Mouse (Mus musculus): ENCODE data around the gene Thbs2. TPM values are rescaled to one million over a fixed set of nuclear protein-coding genes. Genes with fewer than 3 reads are reported as not detected.
A peak's percentile ranks its signal among the peaks of the same experiment; 100 is the strongest.

Gene Thbs2
- polyA plus RNA-seq, 1 experiment from 2014 or later, result 54.1 TPM

GRCm38 (mm10) chr17:14659746-14660145, 34.3 kb downstream of the Thbs2 start:
- no peak overlapping the region for H3K4me3 ChIP-seq (replicated peaks)
- 66% methylated on average over 4 of the region's 4 CpGs for WGBS
- no peaks in the 10 kb centered on the region for H3K36me3 ChIP-seq
- no peak for ATAC-seq
- H3K9ac ChIP-seq, result no peak overlapping the region
- H3K4me2 ChIP-seq (replicated peaks), result no peak overlapping the region
- H3K9me3 ChIP-seq, result no peaks in the 10 kb centered on the region
- peaks cover 5% of the 10 kb centered on the region; the same call in 1 of the 2 replicates for H3K4me1 ChIP-seq (replicated peaks)
- no peak overlapping the region for H3K27ac ChIP-seq
- H3K27me3 ChIP-seq (replicated peaks), result no peaks in the 10 kb centered on the region

- H3K4me1 ChIP-seq (replicated peaks), result peaks cover 5% of the 10 kb centered on the region; the same call in 1 of the 2 replicates
- H3K9ac ChIP-seq, result no peak overlapping the region
- no peak for ATAC-seq
- no peaks in the 10 kb centered on the region for H3K36me3 ChIP-seq
- no peaks in the 10 kb centered on the region for H3K9me3 ChIP-seq
- WGBS, result 82% methylated on average over 2 of the region's 2 CpGs
- no peak overlapping the region for H3K4me3 ChIP-seq (replicated peaks)
- H3K27ac ChIP-seq, result no peak overlapping the region
- H3K4me2 ChIP-seq (replicated peaks), result no peak overlapping the region
- no peaks in the 10 kb centered on the region for H3K27me3 ChIP-seq (replicated peaks)
Measured at GRCm38 (mm10) chr17:14658123-14658522, 35.9 kb downstream of the Thbs2 start.

- H3K36me3 ChIP-seq, result no peaks in the 10 kb centered on the region
- no peak overlapping the region for H3K4me3 ChIP-seq (replicated peaks)
- no peak overlapping the region for H3K4me2 ChIP-seq (replicated peaks)
- H3K27ac ChIP-seq, result peak overlapping the region; percentile 40; the same call in 1 of the 2 replicates
- no peaks in the 10 kb centered on the region for H3K9me3 ChIP-seq
- no peaks in the 10 kb centered on the region for H3K27me3 ChIP-seq (replicated peaks)
- no peak for ATAC-seq
- no peak overlapping the region for H3K9ac ChIP-seq
- H3K4me1 ChIP-seq (replicated peaks), result peaks cover 5% of the 10 kb centered on the region; the same call in 1 of the 2 replicates
Measured at GRCm38 (mm10) chr17:14657123-14657522, 36.9 kb downstream of the Thbs2 start.

- H3K27me3 ChIP-seq (replicated peaks), result no peaks in the 10 kb centered on the region
- H3K27ac ChIP-seq, result peak overlapping the region; percentile 24; the same call in 1 of the 2 replicates
- 64% methylated on average over 3 of the region's 3 CpGs for WGBS
- no peak overlapping the region for H3K4me2 ChIP-seq (replicated peaks)
- no peaks in the 10 kb centered on the region for H3K36me3 ChIP-seq
- H3K4me1 ChIP-seq (replicated peaks), result peaks cover 5% of the 10 kb centered on the region; the same call in 1 of the 2 replicates
- H3K4me3 ChIP-seq (replicated peaks), result no peak overlapping the region
- no peaks in the 10 kb centered on the region for H3K9me3 ChIP-seq
- ATAC-seq, result no peak
- H3K9ac ChIP-seq, result no peak overlapping the region
Measured at GRCm38 (mm10) chr17:14654981-14655380, 39.1 kb downstream of the Thbs2 start.

- H3K4me1 ChIP-seq (replicated peaks), result peaks cover 10% of the 10 kb centered on the region; the same call in 1 of the 2 replicates
- H3K4me2 ChIP-seq (replicated peaks), result no peak overlapping the region
- H3K9ac ChIP-seq, result no peak overlapping the region
- WGBS, result 66% methylated on average over 7 of the region's 7 CpGs
- no peaks in the 10 kb centered on the region for H3K27me3 ChIP-seq (replicated peaks)
- no peak overlapping the region for H3K27ac ChIP-seq
- H3K9me3 ChIP-seq, result no peaks in the 10 kb centered on the region
- no peaks in the 10 kb centered on the region for H3K36me3 ChIP-seq
- no peak for ATAC-seq
- H3K4me3 ChIP-seq (replicated peaks), result no peak overlapping the region
Measured at GRCm38 (mm10) chr17:14652013-14652412, 42.0 kb downstream of the Thbs2 start.

- H3K27me3 ChIP-seq (replicated peaks), result no peaks in the 10 kb centered on the region
- ATAC-seq, result peak; percentile 58; the same call in 1 of the 2 replicates
- 0 out of 2 replicates have a peak, but pooled peaks cover 4% of the 10 kb centered on the region for H3K4me1 ChIP-seq (replicated peaks)
- no peak overlapping the region for H3K9ac ChIP-seq
- no peaks in the 10 kb centered on the region for H3K9me3 ChIP-seq
- WGBS, result 49% methylated on average over 4 of the region's 4 CpGs
- H3K36me3 ChIP-seq, result no peaks in the 10 kb centered on the region
- peak overlapping the region; percentile 29 for H3K27ac ChIP-seq
- H3K4me2 ChIP-seq (replicated peaks), result no peak overlapping the region
- no peak overlapping the region for H3K4me3 ChIP-seq (replicated peaks)
Measured at GRCm38 (mm10) chr17:14647996-14648640, 45.9 kb downstream of the Thbs2 start.

- Histone ChIP-seq H3K36me3 (no peaks in the 10 kb centered on the region), H3K4me1 (replicated peaks) (peaks cover 10% of the 10 kb centered on the region; the same call in 1 of the 2 replicates), H3K4me2 (replicated peaks) (no peak overlapping the region), H3K27me3 (replicated peaks) (no peaks in the 10 kb centered on the region), H3K4me3 (replicated peaks) (no peak overlapping the region), H3K9ac (no peak overlapping the region), H3K27ac (no peak overlapping the region), H3K9me3 (no peaks in the 10 kb centered on the region)
- 65% methylated on average over 3 of the region's 3 CpGs for WGBS
- no peak for ATAC-seq
Measured at GRCm38 (mm10) chr17:14643996-14644395, 50.0 kb downstream of the Thbs2 start.

- no peak overlapping the region for H3K9ac ChIP-seq
- no peaks in the 10 kb centered on the region for H3K36me3 ChIP-seq
- H3K9me3 ChIP-seq, result no peaks in the 10 kb centered on the region
- H3K4me3 ChIP-seq (replicated peaks), result no peak overlapping the region
- H3K27me3 ChIP-seq (replicated peaks), result no peaks in the 10 kb centered on the region
- 58% methylated on average over 15 of the region's 15 CpGs for WGBS
- H3K4me2 ChIP-seq (replicated peaks), result no peak overlapping the region
- H3K27ac ChIP-seq, result peak overlapping the region; percentile 81
- peak; percentile 77 for ATAC-seq
- H3K4me1 ChIP-seq (replicated peaks), result peaks cover 5% of the 10 kb centered on the region; the same call in 1 of the 2 replicates
Measured at GRCm38 (mm10) chr17:14640351-14641115, 53.5 kb downstream of the Thbs2 start.

- 63% methylated on average over 8 of the region's 8 CpGs for WGBS
- ATAC-seq, result no peak
Measured at GRCm38 (mm10) chr17:14635546-14636323, 58.3 kb downstream of the Thbs2 start.

GRCm38 (mm10) chr17:14628901-14629300, 65.1 kb downstream of the Thbs2 start:
- H3K27ac ChIP-seq, result no peak overlapping the region
- no peak overlapping the region for H3K9ac ChIP-seq
- H3K4me1 ChIP-seq (replicated peaks), result peaks cover 8% of the 10 kb centered on the region
- H3K27me3 ChIP-seq (replicated peaks), result no peaks in the 10 kb centered on the region
- no peaks in the 10 kb centered on the region for H3K9me3 ChIP-seq
- no peak for ATAC-seq
- WGBS, result 66% methylated on average over 4 of the region's 4 CpGs
- H3K36me3 ChIP-seq, result no peaks in the 10 kb centered on the region
- no peak overlapping the region for H3K4me3 ChIP-seq (replicated peaks)
- no peak overlapping the region for H3K4me2 ChIP-seq (replicated peaks)

More at GRCm38 (mm10) chr17:14635546-14636323, 58.3 kb downstream of the Thbs2 start:
- Histone ChIP-seq H3K4me1 (replicated peaks) (peaks cover 3% of the 10 kb centered on the region; the same call in 1 of the 2 replicates), H3K9ac (no peak overlapping the region), H3K4me2 (replicated peaks) (no peak overlapping the region), H3K27me3 (replicated peaks) (no peaks in the 10 kb centered on the region), H3K9me3 (no peaks in the 10 kb centered on the region), H3K36me3 (no peaks in the 10 kb centered on the region), H3K4me3 (replicated peaks) (no peak overlapping the region), H3K27ac (no peak overlapping the region)

GRCm38 (mm10) chr17:14627828-14628338, 66.2 kb downstream of the Thbs2 start:
- 74% methylated on average over 12 of the region's 12 CpGs for WGBS
- H3K4me1 ChIP-seq (replicated peaks), result peaks cover 8% of the 10 kb centered on the region
- no peaks in the 10 kb centered on the region for H3K9me3 ChIP-seq
- no peaks in the 10 kb centered on the region for H3K27me3 ChIP-seq (replicated peaks)
- H3K27ac ChIP-seq, result peak overlapping the region; percentile 51; the same call in 1 of the 2 replicates
- no peak for ATAC-seq
- no peak overlapping the region for H3K4me3 ChIP-seq (replicated peaks)
- no peak overlapping the region for H3K4me2 ChIP-seq (replicated peaks)
- H3K9ac ChIP-seq, result no peak overlapping the region
- H3K36me3 ChIP-seq, result no peaks in the 10 kb centered on the region

- H3K4me3 ChIP-seq (replicated peaks), result no peak overlapping the region
- peaks cover 8% of the 10 kb centered on the region for H3K4me1 ChIP-seq (replicated peaks)
- 0 out of 2 replicates have a peak overlapping the region, but pooled peaks have one; percentile 4 for H3K4me2 ChIP-seq (replicated peaks)
- 21% methylated on average over 8 of the region's 8 CpGs for WGBS
- H3K36me3 ChIP-seq, result no peaks in the 10 kb centered on the region
- H3K27me3 ChIP-seq (replicated peaks), result no peaks in the 10 kb centered on the region
- no peak overlapping the region for H3K9ac ChIP-seq
- no peak for ATAC-seq
- H3K27ac ChIP-seq, result peak overlapping the region; percentile 30
- H3K9me3 ChIP-seq, result no peaks in the 10 kb centered on the region
Measured at GRCm38 (mm10) chr17:14624433-14624832, 69.6 kb downstream of the Thbs2 start.
